Comparison of ENCODE assay signal across 8 mouse cellular contexts in the genomic region with DNA sequence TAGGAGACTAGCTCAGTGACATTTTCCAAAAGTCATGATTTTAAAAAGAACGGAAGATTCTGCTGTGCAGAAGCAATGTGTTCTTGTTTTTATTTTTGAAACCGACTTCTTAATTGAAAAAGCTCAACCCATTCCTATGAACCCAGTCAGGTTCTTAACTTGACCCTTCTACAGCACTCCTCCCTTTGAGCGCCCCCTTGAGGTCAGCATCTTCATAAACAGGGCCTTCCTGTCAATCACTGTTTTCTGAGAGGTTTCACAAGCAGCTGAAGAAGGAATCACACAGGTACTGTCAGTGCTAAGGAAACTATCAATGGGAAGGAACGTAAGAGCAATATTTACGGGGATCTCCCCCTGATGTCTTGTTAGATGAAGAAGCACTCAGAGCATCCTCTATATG.
DNase-seq lines count a peak whose midpoint lies in the region; ATAC-seq and TF ChIP-seq lines count a peak whose summit lies in the region.

No protein-coding gene starts in this region.

- H3K9me3 ChIP-seq in forebrain, embryonic 15.5 days, result no peaks in the 10 kb centered on the region

- 73% methylated on average over 5 of the region's 5 CpGs for WGBS in forebrain, embryonic 15.5 days

- peak; percentile 62 for TF ChIP-seq CTCF in gastrocnemius, adult 2 months (IDR thresholded peaks at IDR 0.05)

- H3K4me3 ChIP-seq in gastrocnemius, adult 2 months, result no peak overlapping the region
- H3K4me3 ChIP-seq in forebrain, embryonic 15.5 days, result no peak overlapping the region

- no peak overlapping the region for H3K4me2 ChIP-seq in forebrain, embryonic 15.5 days (replicated peaks)

- intact Hi-C loops in gastrocnemius, adult 2 months (cut with DNase I), result loop anchor here (2.0 kb wide), 1 partner anchor 468 kb away; no protein-coding TSS in a partner anchor

- H3K4me1 ChIP-seq in forebrain, embryonic 15.5 days, result peaks cover 11% of the 10 kb centered on the region

- H3K27ac ChIP-seq in gastrocnemius, adult 2 months, result no peak overlapping the region
- no peak overlapping the region for H3K27ac ChIP-seq in forebrain, embryonic 15.5 days (replicated peaks)

- no peak overlapping the region for H3K9ac ChIP-seq in forebrain, embryonic 15.5 days (replicated peaks)

- peak; percentile 55 for DNase-seq in gastrocnemius, adult 2 months
- no peak for DNase-seq in gastrocnemius, adult 8-10 months (ENCODE audit: low spot score in 2 of 2)
- DNase-seq in right cerebral cortex, postnatal 14 days, result peak; percentile 22
- no peak for DNase-seq in right cerebral cortex, adult 18-20 months
- DNase-seq in adrenal gland, postnatal 36 days, result peak; percentile 59 to 73
- peak; percentile 1 for DNase-seq in induced T-regulatory cell, adult 2 months (ENCODE audit: low read depth)
- DNase-seq in splenic B cell, adult 2 months (ENCODE audit: low read depth, low spot score), result peak; percentile 2

- ATAC-seq in forebrain, embryonic 15.5 days (replicated peaks), result no peak

- H3K36me3 ChIP-seq in splenic B cell, adult 2 months (ENCODE audit: control insufficient read depth, insufficient read depth, low read length, poor library complexity, severe bottlenecking), result no peaks in the 10 kb centered on the region
- H3K36me3 ChIP-seq in forebrain, embryonic 15.5 days, result no peaks in the 10 kb centered on the region

- no peaks in the 10 kb centered on the region for H3K27me3 ChIP-seq in splenic B cell, adult 2 months (ENCODE audit: control insufficient read depth, insufficient read depth, low read length, poor library complexity, severe bottlenecking)
- no peaks in the 10 kb centered on the region for H3K27me3 ChIP-seq in forebrain, embryonic 15.5 days

Comparison
In these comparisons a context has a peak if more than half of its experiments do, and no peak if none do; other contexts are left out.
1. DNase-seq: peak in gastrocnemius, adult 2 months (single experiment), right cerebral cortex, postnatal 14 days (single experiment), adrenal gland, postnatal 36 days (2 of 2), induced T-regulatory cell, adult 2 months (single experiment) and splenic B cell, adult 2 months (single experiment); none in gastrocnemius, adult 8-10 months (0 of 2) and right cerebral cortex, adult 18-20 months (single experiment).